Mouse (Mus musculus) CH12.LX (cell line): ENCODE data around the gene Tpp2. TPM values are rescaled to one million over a fixed set of nuclear protein-coding genes. Genes with fewer than 3 reads are reported as not detected.

ENCODE experiments used
- DNase-seq: peaks from one replicate; pipeline ENCODE4 v3.0.0-alpha.2; 2013; ENCODE audit errors: extremely low read depth
- H3K27ac ChIP-seq: 2 replicates; pipeline ENCODE4 v1.5.1; 2012; ENCODE audit warnings: low read depth, mild to moderate bottlenecking, control low read depth, moderate library complexity; ENCODE audit not compliant: insufficient read depth
- H3K27me3 ChIP-seq: replicated peaks from 2 replicates; pipeline ENCODE3; 2012; ENCODE audit warnings: inconsistent platforms
- H3K36me3 ChIP-seq, 2 experiments: replicated peaks in 1 of 2; 2 replicates each; pipeline versions ENCODE3 to v1.6.1; 2012; ENCODE audit warnings: inconsistent platforms in 1 of 2, low read length in 1 of 2, mild to moderate bottlenecking in 1 of 2, mixed read lengths in 1 of 2, moderate library complexity in 1 of 2; ENCODE audit not compliant: control insufficient read depth in 1 of 2, insufficient read depth in 1 of 2
- H3K4me1 ChIP-seq, 2 experiments: 2 replicates each; pipeline ENCODE4 v1.6.1; 2012; ENCODE audit warnings: inconsistent platforms in 1 of 2, moderate library complexity in 1 of 2; ENCODE audit not compliant: insufficient read depth in 2 of 2, control insufficient read depth in 1 of 2
- H3K4me2 ChIP-seq: 2 replicates; pipeline ENCODE4 v1.6.1; 2012; ENCODE audit warnings: low read depth, mild to moderate bottlenecking, control low read depth; ENCODE audit not compliant: poor library complexity, insufficient read depth, severe bottlenecking
- H3K4me3 ChIP-seq, 3 experiments: fragments of 150-350 bp in 1 of 3; sonication (generic) in 1 of 3; replicated peaks in 1 of 3; 2 replicates each; pipeline versions ENCODE3 to v1.5.1; 2011 to 2012; ENCODE audit warnings: low read depth in 2 of 3, low read length in 2 of 3, mild to moderate bottlenecking in 2 of 3, moderate library complexity in 2 of 3, control low read depth in 1 of 3, improper control_type of control experiment in 1 of 3, inconsistent platforms in 1 of 3, mixed read lengths in 1 of 3; ENCODE audit not compliant: poor library complexity in 1 of 3
- H3K79me2 ChIP-seq: replicated peaks from 2 replicates; pipeline ENCODE4 v1.6.1; 2012; ENCODE audit warnings: mild to moderate bottlenecking, moderate library complexity; ENCODE audit not compliant: control insufficient read depth, poor library complexity, insufficient read depth, severe bottlenecking; ENCODE audit errors: extremely low read depth
- H3K9ac ChIP-seq: 2 replicates; pipeline ENCODE4 v1.6.1; 2012; ENCODE audit warnings: low read depth, mild to moderate bottlenecking, control low read depth, moderate library complexity; ENCODE audit not compliant: insufficient read depth
- H3K9me3 ChIP-seq: replicated peaks from 2 replicates; pipeline ENCODE3; 2012; ENCODE audit warnings: low read length, inconsistent platforms, mixed read lengths
- E2F4 ChIP-seq: IDR thresholded peaks from 2 replicates; pipeline ENCODE4 v1.6.1; 2011; ENCODE audit warnings: low read depth, low read length, improper control_type of control experiment; ENCODE audit not compliant: insufficient replicate concordance
- HCFC1 ChIP-seq: IDR thresholded peaks from 2 replicates; pipeline ENCODE4 v1.6.1; 2012; ENCODE audit warnings: low read depth, mild to moderate bottlenecking, inconsistent platforms, low read length, improper control_type of control experiment
- JUND ChIP-seq: conservative IDR thresholded peaks from 2 replicates; pipeline ENCODE4 v1.6.1; 2011; ENCODE audit warnings: low read depth, low read length, improper control_type of control experiment
- KAT2A ChIP-seq: IDR thresholded peaks from 2 replicates; pipeline ENCODE4 v1.6.1; 2012; ENCODE audit warnings: low read length, improper control_type of control experiment, inconsistent platforms; ENCODE audit not compliant: insufficient replicate concordance
- MAFK ChIP-seq: IDR thresholded peaks from 2 replicates; pipeline ENCODE4 v1.6.1; 2011; ENCODE audit warnings: low read length, improper control_type of control experiment; ENCODE audit not compliant: insufficient replicate concordance
- MYC ChIP-seq: IDR thresholded peaks from 2 replicates; pipeline ENCODE4 v1.6.1; 2011; ENCODE audit warnings: low read depth, mild to moderate bottlenecking, improper control_type of control experiment, low read length
- NELFE ChIP-seq: IDR thresholded peaks from 2 replicates; pipeline ENCODE4 v1.6.1; 2011; ENCODE audit warnings: low read depth, low read length, improper control_type of control experiment
- RAD21 ChIP-seq: IDR thresholded peaks from 2 replicates; pipeline ENCODE4 v1.6.1; 2011; ENCODE audit warnings: low read depth, mild to moderate bottlenecking, low read length, improper control_type of control experiment, moderate library complexity
- TCF12 ChIP-seq: IDR thresholded peaks from 2 replicates; pipeline ENCODE4 v1.6.1; 2014; ENCODE audit warnings: low read depth, mild to moderate bottlenecking, inconsistent platforms, low read length, improper control_type of control experiment
- USF1 ChIP-seq: IDR thresholded peaks from 2 replicates; pipeline ENCODE4 v1.6.1; 2014; ENCODE audit warnings: low read depth, mild to moderate bottlenecking, inconsistent platforms, low read length, improper control_type of control experiment
- ZC3H11A ChIP-seq: IDR thresholded peaks from 2 replicates; pipeline ENCODE4 v1.6.1; 2012; ENCODE audit warnings: low read depth, mild to moderate bottlenecking, inconsistent platforms, low read length, improper control_type of control experiment
- dilution Hi-C: fragments of 300-500 bp; cut with MboI; formaldehyde crosslinking; loops from 2 replicates; pipeline ENCODE4 v1.14.3; 2020; ENCODE audit warnings: low sequenced_read_pairs; ENCODE audit not compliant: extremely low pct_unique_long_range_greater_than_20kb, extremely low pct_ligation_motif_present
- in situ Hi-C: fragments of 300-500 bp; cut with MboI; formaldehyde crosslinking; loops from 3 replicates; pipeline ENCODE4 v1.14.3; 2019; ENCODE audit warnings: low sequenced_read_pairs, low pct_ligation_motif_present, low pct_unique_long_range_greater_than_20kb, mixed read lengths
- polyA plus RNA-seq: library from polyadenylated mRNA; unstranded; fragments of >175 nt; gene quantifications from 2 replicates; pipeline ENCODE4 v1.2.1, GENCODE M21; 2012; ENCODE audit warnings: low read depth; ENCODE audit not compliant: insufficient read length
- total RNA-seq, 2 experiments: library from RNA; depleted of rRNA; stranded (reverse); fragments of 300-350 nt in 1 of 2; fragments of >200 nt in 1 of 2; gene quantifications; 2 replicates each; pipeline ENCODE4 v1.2.3; 2012 to 2014

Gene Tpp2
- total and polyA plus RNA-seq, 3 experiments: 35.4 to 52.5 (median 50.4) TPM

- DNase-seq: no peak
- no peak for TF ChIP-seq ZC3H11A
- no peak for TF ChIP-seq MYC
- no peak for TF ChIP-seq JUND
- TF ChIP-seq TCF12: no peak
- no peak for TF ChIP-seq E2F4
- no peak for TF ChIP-seq KAT2A
- TF ChIP-seq USF1: no peak
- no peak for TF ChIP-seq NELFE
- no peak for TF ChIP-seq HCFC1
- no peak for TF ChIP-seq MAFK
- TF ChIP-seq RAD21: no peak; the same call in 1 of the 2 replicates
- peaks cover 0 to 5% of the 10 kb centered on the region in 2 experiments; a peak in 2 of 4 replicates for H3K4me1 ChIP-seq
- H3K27me3 ChIP-seq: no peaks in the 10 kb centered on the region
- no peak overlapping the region for H3K4me2 ChIP-seq
- no peaks in the 10 kb centered on the region for H3K9me3 ChIP-seq
- no peaks in the 10 kb centered on the region for H3K79me2 ChIP-seq
- in situ Hi-C loops (loop anchor here (25.0 kb wide), 1 partner anchor 284 kb away; no protein-coding TSS in a partner anchor), dilution Hi-C loops (no loop called here)
- H3K9ac ChIP-seq: no peak overlapping the region
- H3K36me3 ChIP-seq: no peaks in the 10 kb centered on the region
- H3K4me3 ChIP-seq: no peak overlapping the region
- no peak overlapping the region for H3K27ac ChIP-seq
Observed at GRCm38 (mm10) chr1:44046556-44046955, 113.1 kb downstream of the Tpp2 start.

Other genes with a start within 250 kb of the Tpp2 start
- not detected in 2 replicates for gene 1500015O10Rik, start 203.0 kb upstream of the Tpp2 start, total RNA-seq (2012; rRNA removed)
- not detected in 2 replicates for gene 1500015O10Rik, start 203.0 kb upstream of the Tpp2 start, total RNA-seq (2014; rRNA removed)
- not detected in 2 replicates for gene 1500015O10Rik, start 203.0 kb upstream of the Tpp2 start, polyA plus RNA-seq
- gene Uxs1, start 105.8 kb upstream of the Tpp2 start, total RNA-seq (2012; rRNA removed): 18.4 and 21.4 TPM in 2 replicates
- 33.3 and 34.0 TPM in 2 replicates for gene Uxs1, start 105.8 kb upstream of the Tpp2 start, total RNA-seq (2014; rRNA removed)
- 29.6 and 31.3 TPM in 2 replicates for gene Uxs1, start 105.8 kb upstream of the Tpp2 start, polyA plus RNA-seq
- 0.13 and 0.17 TPM in 2 replicates for gene Mettl21c, start 86.4 kb downstream of the Tpp2 start, total RNA-seq (2012; rRNA removed)
- 0.31 and 0.47 TPM in 2 replicates for gene Mettl21c, start 86.4 kb downstream of the Tpp2 start, total RNA-seq (2014; rRNA removed)
- 0.16 and 0.37 TPM in 2 replicates for gene Mettl21c, start 86.4 kb downstream of the Tpp2 start, polyA plus RNA-seq
- gene Gm8251, start 128.3 kb downstream of the Tpp2 start, total RNA-seq (2012; rRNA removed): 0.08 and 0.13 TPM in 2 replicates
- 0.13 and 0.24 TPM in 2 replicates for gene Gm8251, start 128.3 kb downstream of the Tpp2 start, total RNA-seq (2014; rRNA removed)
- 0.23 and 0.34 TPM in 2 replicates for gene Gm8251, start 128.3 kb downstream of the Tpp2 start, polyA plus RNA-seq
- 54.2 and 69.8 TPM in 2 replicates for gene Tex30, start 168.8 kb downstream of the Tpp2 start, total RNA-seq (2012; rRNA removed)
- gene Tex30, start 168.8 kb downstream of the Tpp2 start, total RNA-seq (2014; rRNA removed): 196 and 211 TPM in 2 replicates
- 89.6 and 111 TPM in 2 replicates for gene Tex30, start 168.8 kb downstream of the Tpp2 start, polyA plus RNA-seq
- gene Kdelc1, start 185.2 kb downstream of the Tpp2 start, total RNA-seq (2012; rRNA removed): 0.04 TPM in 1 of 2 replicates, not detected in the other
- not detected in 2 replicates for gene Kdelc1, start 185.2 kb downstream of the Tpp2 start, total RNA-seq (2014; rRNA removed)
- gene Kdelc1, start 185.2 kb downstream of the Tpp2 start, polyA plus RNA-seq: 0.16 TPM in 1 of 2 replicates, not detected in the other
- gene Bivm, start 185.3 kb downstream of the Tpp2 start, total RNA-seq (2012; rRNA removed): 0.04 TPM in 1 of 2 replicates, not detected in the other
- gene Bivm, start 185.3 kb downstream of the Tpp2 start, total RNA-seq (2014; rRNA removed): 0.05 and 0.11 TPM in 2 replicates
- 0.07 and 0.09 TPM in 2 replicates for gene Bivm, start 185.3 kb downstream of the Tpp2 start, polyA plus RNA-seq
- gene Ercc5, start 214.1 kb downstream of the Tpp2 start, total RNA-seq (2012; rRNA removed): 9.8 and 11.7 TPM in 2 replicates
- gene Ercc5, start 214.1 kb downstream of the Tpp2 start, total RNA-seq (2014; rRNA removed): 7.1 and 7.4 TPM in 2 replicates
- gene Ercc5, start 214.1 kb downstream of the Tpp2 start, polyA plus RNA-seq: 8.2 and 8.9 TPM in 2 replicates